Mouse (Mus musculus) megakaryocyte-erythroid progenitor cell, adult 5-6 weeks (primary cell): ENCODE measurements around the gene Nipsnap3a. TPM values are rescaled to one million over a fixed set of nuclear protein-coding genes. Genes with fewer than 3 reads are reported as not detected.

Experiments used
- ATAC-seq: replicated peaks from 2 replicates; pipeline ENCODE4 v1.8.0; 2016; ENCODE audit warnings: mild to moderate bottlenecking, inconsistent platforms; ENCODE audit not compliant: severe bottlenecking, poor library complexity, low FRiP score, low TSS enrichment
- total RNA-seq, 2 experiments: library from RNA; stranded (forward) in 1 of 2; stranded (reverse) in 1 of 2; fragments of 200-1000, 215-1000 nt in 1 of 2; fragments of >200 nt in 1 of 2; fragmentation: Nextera tagmentation in 1 of 2; gene quantifications; 2 replicates each; pipeline ENCODE4 v1.2.3; 2014 to 2017

Gene Nipsnap3a
- total RNA-seq, 2 experiments from 2014 or later, result not detected

DNA sequence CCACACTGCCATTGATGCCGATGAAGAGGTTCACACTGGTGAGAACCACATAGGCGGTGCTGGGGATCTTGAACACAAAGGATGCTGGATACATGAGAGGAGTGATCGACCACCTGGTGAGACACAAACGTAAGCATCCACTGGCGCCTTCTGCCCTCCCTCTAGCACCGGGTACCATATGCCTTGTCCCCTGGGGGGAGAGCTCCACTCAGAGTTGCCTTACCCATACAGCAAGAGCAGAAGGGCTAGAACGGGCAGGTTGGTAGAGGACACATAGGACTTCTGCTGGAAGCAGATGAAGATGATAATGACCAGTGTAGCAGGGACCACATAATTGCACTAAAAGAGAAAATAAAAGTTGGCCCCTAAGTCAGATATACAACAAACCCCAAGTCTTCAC, 56.7 kb downstream of the Nipsnap3a start:
- ATAC-seq, result no peak

DNA sequence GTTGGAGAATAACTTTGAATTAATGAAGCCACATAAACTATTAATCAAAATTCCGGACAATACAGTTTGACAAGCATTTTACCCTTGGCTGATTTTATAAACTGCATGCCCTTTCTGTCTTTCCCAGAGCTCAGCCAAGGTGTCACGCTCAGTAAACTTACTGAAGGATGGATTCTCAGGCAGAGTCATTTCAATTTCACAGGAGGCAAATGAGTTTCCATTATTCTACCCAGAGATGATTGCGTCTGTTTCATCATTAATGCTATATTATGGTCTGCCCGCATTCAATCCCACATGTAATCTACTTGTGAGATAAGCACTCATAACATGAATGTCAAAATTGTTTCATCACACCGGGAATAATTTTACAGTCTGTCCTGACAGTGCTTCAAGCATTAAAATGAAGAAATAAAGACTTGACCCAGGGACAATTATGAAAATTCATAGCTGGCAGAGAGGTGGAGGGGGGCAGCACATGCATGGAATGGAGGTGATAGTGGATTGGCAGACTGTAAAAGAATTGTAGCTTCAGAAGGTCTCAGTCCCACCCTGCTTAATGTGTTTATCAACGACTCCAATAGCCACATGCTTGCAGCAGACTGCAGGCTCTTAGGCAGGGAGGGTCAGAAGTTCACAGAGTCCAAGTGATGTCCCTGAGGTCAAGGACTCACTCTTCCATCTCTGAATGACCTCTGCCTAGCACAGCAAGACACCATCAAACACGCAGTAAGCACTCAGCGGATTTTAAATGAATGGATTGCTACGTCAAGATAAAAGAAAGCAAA, 57.4 kb downstream of the Nipsnap3a start:
- ATAC-seq, result no peak

Other genes starting within 250 kb of the Nipsnap3a start
- gene Olfr275, start 174.7 kb upstream of the Nipsnap3a start, total RNA-seq (2014; fragmentation: Nextera tagmentation), result not detected in 2 replicates
- not detected in 2 replicates for gene Olfr275, start 174.7 kb upstream of the Nipsnap3a start, total RNA-seq (2017)
- not detected in 2 replicates for gene Olfr273, start 130.0 kb upstream of the Nipsnap3a start, total RNA-seq (2014; fragmentation: Nextera tagmentation)
- not detected in 2 replicates for gene Olfr273, start 130.0 kb upstream of the Nipsnap3a start, total RNA-seq (2017)
- not detected in 2 replicates for gene Olfr272, start 70.1 kb upstream of the Nipsnap3a start, total RNA-seq (2014; fragmentation: Nextera tagmentation)
- not detected in 2 replicates for gene Olfr272, start 70.1 kb upstream of the Nipsnap3a start, total RNA-seq (2017)
- gene Olfr270, start 24.7 kb upstream of the Nipsnap3a start, total RNA-seq (2014; fragmentation: Nextera tagmentation), result not detected in 2 replicates
- gene Olfr270, start 24.7 kb upstream of the Nipsnap3a start, total RNA-seq (2017), result not detected in 2 replicates
- gene Nipsnap3b, start 22.6 kb downstream of the Nipsnap3a start, total RNA-seq (2014; fragmentation: Nextera tagmentation), result 36.5 and 49.2 TPM in 2 replicates
- gene Nipsnap3b, start 22.6 kb downstream of the Nipsnap3a start, total RNA-seq (2017), result 26.5 and 56.3 TPM in 2 replicates
- 4.5 and 5.8 TPM in 2 replicates for gene Abca1, start 170.6 kb downstream of the Nipsnap3a start, total RNA-seq (2014; fragmentation: Nextera tagmentation)
- 4.2 and 5.7 TPM in 2 replicates for gene Abca1, start 170.6 kb downstream of the Nipsnap3a start, total RNA-seq (2017)